Mouse (Mus musculus) small intestine, adult 2 months (tissue): ENCODE data around the gene Wdr63. TPM values are rescaled to one million over a fixed set of nuclear protein-coding genes. Genes with fewer than 3 reads are reported as not detected.

Source experiments
- H3K27ac ChIP-seq: fragments of 200-500 bp; 2 replicates; pipeline ENCODE4 v1.5.1; 2012; ENCODE audit warnings: low read depth, low read length, control low read depth, inconsistent platforms; ENCODE audit not compliant: insufficient read depth
- H3K27me3 ChIP-seq: fragments of 200-500 bp; 2 replicates; pipeline ENCODE4 v1.6.1; 2012; ENCODE audit warnings: mild to moderate bottlenecking, moderate library complexity, low read length, inconsistent platforms; ENCODE audit not compliant: control insufficient read depth, insufficient read depth
- H3K36me3 ChIP-seq: fragments of 200-500 bp; 2 replicates; pipeline ENCODE4 v1.6.1; 2012; ENCODE audit warnings: mild to moderate bottlenecking, low read length, control low read depth, inconsistent platforms; ENCODE audit not compliant: control insufficient read depth, insufficient read depth
- H3K4me1 ChIP-seq: fragments of 200-500 bp; 2 replicates; pipeline ENCODE4 v1.6.1; 2012; ENCODE audit warnings: low read length, inconsistent platforms, mixed read lengths; ENCODE audit not compliant: control insufficient read depth, insufficient read depth, insufficient read length
- H3K4me3 ChIP-seq: fragments of 200-500 bp; 2 replicates; pipeline ENCODE4 v1.5.1; 2012; ENCODE audit warnings: low read depth, mild to moderate bottlenecking, control low read depth, inconsistent platforms, low read length, moderate library complexity
- CTCF ChIP-seq: fragments of 200-500 bp; IDR thresholded peaks from 2 replicates; pipeline ENCODE4 v1.5.1; 2012; ENCODE audit warnings: low read depth, mild to moderate bottlenecking, control low read depth, inconsistent platforms, low read length, moderate library complexity, mixed read lengths; ENCODE audit not compliant: insufficient replicate concordance, insufficient read length; ENCODE audit errors: extremely low read depth
- POLR2A ChIP-seq: fragments of 200-500 bp; IDR thresholded peaks from 2 replicates; pipeline ENCODE4 v1.6.1; 2012; ENCODE audit warnings: low read depth, mild to moderate bottlenecking, control low read depth, inconsistent platforms, low read length, moderate library complexity
- WGBS: fragments of 180-500 bp; shearing (Covaris S2); methylation state at CpG from one replicate; pipeline ENCODE4 v1.1.7; 2018; 5-methylcytosine and 5-hydroxymethylcytosine counted together
- polyA plus RNA-seq: library from polyadenylated mRNA; depleted of rRNA; stranded (reverse); fragments of >200 nt; gene quantifications from 2 replicates; pipeline ENCODE4 v1.2.3, GENCODE M21; 2012; rRNA removed

The Wdr63 gene
- 0.20 TPM in 1 of 2 replicates, not detected in the other for polyA plus RNA-seq

DNA sequence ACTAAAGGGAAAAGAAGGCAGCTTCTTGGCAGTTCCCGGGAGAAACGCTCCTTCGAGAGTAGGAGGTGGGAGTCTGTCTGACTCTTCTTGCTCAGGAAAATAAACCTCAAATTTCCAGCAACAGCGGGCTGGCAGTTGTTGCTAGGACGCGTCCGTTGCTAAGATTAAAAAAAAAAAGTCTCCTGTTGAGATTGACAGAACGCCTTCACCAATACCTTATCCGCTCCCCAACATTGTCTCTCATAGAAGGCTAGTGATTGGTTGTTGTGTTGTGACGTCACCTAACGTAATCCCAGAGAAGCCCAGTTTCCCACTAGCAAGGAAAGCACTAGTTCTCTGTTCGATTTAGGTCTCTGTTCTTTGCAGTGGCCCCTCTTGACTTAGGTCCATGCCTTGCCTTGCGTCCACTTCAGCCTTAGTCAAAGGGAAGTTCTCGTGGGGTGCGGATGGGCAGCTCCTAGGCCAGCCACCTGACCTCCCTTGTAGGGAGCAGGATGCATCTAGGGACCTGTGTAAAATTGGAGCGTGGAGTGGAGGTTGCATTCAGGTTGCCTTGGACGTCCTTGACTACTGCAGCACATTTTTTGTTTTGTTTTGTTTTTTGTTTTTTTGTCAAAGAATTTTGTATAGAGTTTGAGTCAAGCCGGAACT is at the start of gene Wdr63:
Gene Wdr63 (minus strand): TSS at position 210 of the 651 bp plus-strand sequence.
- TF ChIP-seq POLR2A: no peak
- no peak for TF ChIP-seq CTCF
- peak within 1 kb of the TSS; percentile 54 for H3K4me3 ChIP-seq

DNA sequence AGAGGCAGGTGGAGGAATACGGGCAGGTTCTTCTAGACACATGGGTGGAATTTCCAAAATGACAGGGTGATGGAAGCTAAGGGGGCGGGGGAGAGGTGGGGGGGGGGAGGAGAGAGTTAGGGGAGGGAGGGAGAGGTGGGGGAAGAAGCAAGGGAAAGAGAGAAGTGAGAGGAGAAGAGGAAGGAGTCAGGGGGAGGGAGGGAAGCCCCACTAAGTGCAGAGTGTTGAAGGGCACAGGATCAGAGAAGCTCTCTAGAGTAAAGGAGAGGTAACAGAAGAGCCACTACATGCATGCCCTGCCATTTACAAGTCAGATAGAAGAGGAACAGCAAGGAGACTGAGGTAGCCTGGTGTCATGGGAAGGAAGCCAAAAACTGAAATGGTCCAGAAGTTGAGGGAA is 48.9 kb upstream of the Wdr63 start:
- Histone ChIP-seq H3K4me3 (no peak overlapping the region), H3K27me3 (no peaks in the 10 kb centered on the region), H3K4me1 (peaks cover 22% of the 10 kb centered on the region; the same call in 1 of the 2 replicates), H3K27ac (no peak overlapping the region), H3K36me3 (no peaks in the 10 kb centered on the region)
- WGBS: 82% methylated on average over 2 of the region's 2 CpGs
- TF ChIP-seq POLR2A: no peak

More for the DNA sequence above, at the start of gene Wdr63:
- H3K36me3 ChIP-seq: no peaks in the 10 kb centered on the region
- no peak within 1 kb of the TSS for H3K27ac ChIP-seq
- H3K27me3 ChIP-seq: peaks cover 10% of the 10 kb centered on the region
- H3K4me1 ChIP-seq: peaks cover 3% of the 10 kb centered on the region; the same call in 1 of the 2 replicates
- WGBS: 15% methylated on average over 18 of the region's 18 CpGs

DNA sequence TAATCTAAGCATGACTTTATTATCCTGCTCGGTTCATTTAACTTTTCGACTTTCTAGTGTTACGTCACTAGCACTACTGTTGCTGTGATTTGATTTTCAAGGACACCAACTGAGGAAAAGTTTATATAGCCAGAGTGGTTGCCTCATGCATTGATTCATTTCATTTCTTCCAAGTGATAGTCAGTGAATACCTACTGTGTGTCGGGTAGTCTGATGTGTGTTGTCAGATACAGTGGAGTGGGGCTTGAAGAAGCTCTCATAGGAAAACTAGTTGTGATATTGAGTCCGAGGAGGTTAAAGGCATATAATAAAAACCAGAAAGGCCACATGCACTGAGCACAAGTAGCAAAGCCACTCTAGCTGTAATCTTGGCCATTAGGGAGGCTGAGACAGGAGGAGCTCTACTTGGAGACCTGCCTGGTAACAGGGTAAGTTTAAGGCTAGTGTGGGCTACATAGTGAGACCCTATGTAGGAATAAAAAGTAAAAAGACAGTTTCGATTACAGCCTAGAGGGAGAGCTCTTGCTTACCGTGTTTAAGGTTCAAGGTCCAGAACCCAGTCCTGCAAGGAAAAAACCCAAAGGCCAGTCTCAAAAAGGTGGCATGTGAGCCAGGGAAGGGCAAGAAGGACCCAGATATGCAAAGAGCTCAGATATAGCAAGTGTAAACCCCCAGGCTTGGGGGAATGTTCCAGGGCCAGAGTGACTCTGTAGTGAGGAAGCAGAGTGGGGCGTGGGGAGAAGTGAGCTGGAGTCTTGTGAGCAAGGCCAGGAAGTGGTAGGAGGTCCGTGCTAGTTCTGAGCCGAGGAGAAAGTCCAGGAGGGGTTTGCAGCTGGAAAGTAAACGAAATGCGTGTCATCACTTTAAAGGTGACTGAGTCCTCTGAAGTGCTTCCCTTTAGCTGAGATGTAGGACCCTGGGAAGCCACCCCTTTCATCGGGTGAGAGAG is 48.0 kb upstream of the Wdr63 start:
- Histone ChIP-seq H3K4me1 (peaks cover 26% of the 10 kb centered on the region; the same call in 1 of the 2 replicates), H3K27ac (peak overlapping the region; percentile 48), H3K4me3 (no peak overlapping the region), H3K36me3 (no peaks in the 10 kb centered on the region), H3K27me3 (no peaks in the 10 kb centered on the region)
- TF ChIP-seq CTCF (no peak), POLR2A (no peak)
- 37% methylated on average over 13 of the region's 13 CpGs for WGBS

DNA sequence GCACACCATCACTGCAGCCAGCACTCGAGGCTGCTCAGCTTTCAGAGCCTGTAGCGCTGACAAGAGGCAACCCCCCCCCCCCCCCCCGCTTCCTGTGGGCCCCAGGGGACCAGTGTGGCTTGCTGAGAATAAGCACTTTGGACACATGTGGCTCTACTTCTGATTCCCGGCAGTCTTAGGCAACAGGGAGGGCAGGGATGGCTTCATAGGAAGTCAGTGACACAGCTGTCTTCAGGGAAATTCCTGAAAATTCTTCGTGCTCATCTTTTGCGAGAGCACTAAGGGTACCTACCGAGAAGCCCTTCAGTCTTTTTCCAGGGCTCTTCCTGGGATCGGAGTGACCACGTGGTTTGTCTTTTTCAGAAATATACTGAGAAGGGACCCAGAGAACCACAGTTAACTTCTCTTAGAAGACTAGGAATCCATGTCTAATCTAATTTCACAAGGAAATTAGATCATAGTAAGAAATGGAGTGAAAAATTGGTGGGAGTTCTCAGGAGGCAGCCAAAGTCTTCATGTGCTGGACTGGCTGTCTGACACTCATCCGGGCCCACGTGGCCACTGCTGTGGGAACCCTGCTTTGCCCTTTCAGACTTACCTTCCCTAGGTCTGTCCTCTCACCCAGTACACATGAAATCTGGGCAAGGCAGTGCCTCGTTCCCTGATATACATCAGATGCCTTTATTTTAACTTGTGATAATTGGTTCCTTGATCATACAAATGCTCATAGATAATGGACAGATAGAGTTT is 46.1 kb upstream of the Wdr63 start:
- Histone ChIP-seq H3K27me3 (no peaks in the 10 kb centered on the region), H3K27ac (no peak overlapping the region), H3K4me3 (no peak overlapping the region), H3K36me3 (no peaks in the 10 kb centered on the region), H3K4me1 (peaks cover 20% of the 10 kb centered on the region; the same call in 1 of the 2 replicates)
- WGBS: 52% methylated on average over 12 of the region's 12 CpGs
- TF ChIP-seq POLR2A (no peak), CTCF (no peak)

DNA sequence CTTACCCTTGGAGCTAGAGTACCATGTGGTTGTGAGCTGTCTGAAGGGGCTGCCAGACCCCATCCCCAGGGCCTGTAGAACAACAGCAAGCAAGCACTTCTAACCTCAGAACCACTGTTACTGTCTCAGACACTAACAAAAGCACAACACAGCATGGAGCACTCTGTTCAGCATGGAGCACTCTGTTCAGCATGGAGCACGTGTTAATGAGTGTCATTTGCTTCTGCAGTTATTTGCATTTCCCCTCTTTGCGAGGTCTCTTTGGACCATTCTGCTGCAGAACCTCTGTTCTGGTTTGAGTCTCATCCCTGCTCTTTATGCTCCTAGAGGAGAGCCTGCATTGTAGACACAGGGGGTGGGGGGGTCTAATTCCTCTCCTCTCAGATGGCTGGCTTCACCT is 45.0 kb upstream of the Wdr63 start:
- Histone ChIP-seq H3K36me3 (no peaks in the 10 kb centered on the region), H3K4me1 (peaks cover 20% of the 10 kb centered on the region; the same call in 1 of the 2 replicates), H3K4me3 (no peak overlapping the region), H3K27me3 (no peaks in the 10 kb centered on the region), H3K27ac (no peak overlapping the region)
- WGBS: 80% methylated on average over 2 of the region's 2 CpGs
- TF ChIP-seq CTCF (no peak), POLR2A (no peak)

DNA sequence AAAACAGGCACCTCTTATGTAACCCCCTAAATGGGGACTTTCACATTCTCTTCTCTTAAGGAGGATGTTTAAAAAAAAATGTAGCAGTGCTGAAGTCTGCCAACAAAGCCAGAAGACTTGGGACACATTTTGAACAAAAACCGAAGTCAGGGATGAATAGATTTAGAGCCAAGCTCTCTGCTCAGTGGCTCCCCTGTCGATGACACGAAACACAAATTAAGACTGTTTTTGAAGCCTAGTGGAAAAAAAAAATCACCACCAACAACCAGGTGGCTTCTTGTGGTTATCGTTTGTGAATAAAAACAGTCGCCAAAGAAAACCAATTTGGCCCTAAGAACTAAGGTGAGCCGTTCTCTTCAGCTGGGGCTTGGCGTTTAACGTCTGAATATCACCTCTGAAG is 44.4 kb upstream of the Wdr63 start:
- WGBS: 82% methylated on average over 8 of the region's 8 CpGs
- peaks cover 20% of the 10 kb centered on the region; the same call in 1 of the 2 replicates for H3K4me1 ChIP-seq
- no peaks in the 10 kb centered on the region for H3K36me3 ChIP-seq
- no peak for TF ChIP-seq POLR2A
- no peak for TF ChIP-seq CTCF
- H3K27me3 ChIP-seq: no peaks in the 10 kb centered on the region
- H3K4me3 ChIP-seq: no peak overlapping the region
- no peak overlapping the region for H3K27ac ChIP-seq
